Mouse (Mus musculus) bone marrow, adult 2 months (tissue): Measurements from ENCODE around the gene Scrt2.

Experiments used
- CTCF ChIP-seq: fragments of 200-500 bp; IDR thresholded peaks from 2 replicates; pipeline ENCODE4 v1.5.1; 2011; ENCODE audit warnings: low read length, control low read depth; ENCODE audit not compliant: control insufficient read depth, insufficient read depth
- POLR2A ChIP-seq: fragments of 200-500 bp; IDR thresholded peaks from 2 replicates; pipeline ENCODE4 v1.6.1; 2011; ENCODE audit warnings: low read depth, mild to moderate bottlenecking, control low read depth, low read length, borderline replicate concordance; ENCODE audit not compliant: control insufficient read depth

DNA sequence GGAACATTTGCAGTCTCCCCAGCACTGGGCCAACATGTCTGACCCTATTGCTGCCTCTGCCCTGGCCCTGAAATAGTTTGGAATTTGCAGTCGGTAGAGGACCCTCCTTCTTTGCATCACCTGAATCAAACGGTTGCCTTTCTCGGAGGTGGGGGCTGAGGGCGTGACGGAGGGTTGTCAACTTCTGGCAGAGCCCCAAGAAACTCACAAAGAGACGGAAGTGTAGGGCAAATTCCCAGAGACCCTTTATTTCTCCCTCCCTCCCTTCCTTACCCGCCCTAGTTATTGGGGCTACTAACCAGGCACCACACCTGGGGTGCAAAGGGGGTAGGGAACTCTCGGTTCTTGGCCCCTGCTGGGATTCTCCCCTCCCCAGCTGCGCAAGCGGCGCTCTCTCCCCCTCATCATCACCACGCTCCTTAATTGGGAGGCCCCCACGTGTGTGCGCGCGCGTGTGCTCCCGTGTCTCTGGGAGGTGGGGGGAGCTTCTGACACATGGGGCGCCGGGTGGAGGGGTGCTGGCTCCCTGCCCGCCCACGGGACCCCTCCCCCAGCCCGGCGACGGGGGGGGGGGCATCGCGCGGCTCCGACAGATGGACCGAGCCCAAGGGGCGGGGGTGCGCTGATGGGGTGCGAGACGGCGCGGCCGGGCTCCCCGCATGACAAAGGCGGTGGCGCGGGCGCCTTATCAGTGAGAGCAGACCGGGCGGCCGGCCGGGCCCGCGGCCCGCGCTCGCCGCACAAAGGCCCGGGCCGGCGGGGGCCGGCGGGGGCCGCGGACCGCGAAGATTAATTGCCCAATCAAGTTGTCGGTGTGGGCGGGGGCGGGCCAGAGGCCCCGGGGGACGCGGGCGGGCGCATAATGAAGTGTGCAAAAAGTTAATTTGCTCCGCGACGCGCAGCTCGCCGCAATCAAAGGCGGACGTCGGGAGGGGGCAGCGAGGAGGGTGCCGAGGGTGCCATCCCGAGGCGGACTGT lies 33.0 kb upstream of the Scrt2 start:
- TF ChIP-seq CTCF (no peak), POLR2A (no peak)
